Mouse (Mus musculus): ENCODE data around the gene Slx4ip. TPM values are rescaled to one million over a fixed set of nuclear protein-coding genes. Genes with fewer than 3 reads are reported as not detected.
"Not testable (repeated sequence)": the region's sequence is repeated elsewhere in the genome, so short reads cannot be mapped to it uniquely, and the experiment has no call there.

Gene Slx4ip
- 6.0 and 7.3 TPM in 2 replicates for polyA plus RNA-seq (2015; fragmentation: Nextera tagmentation; extraction: Ambion mirVana)

GRCm38 (mm10) chr2:136891068-136891950, at the start of gene Slx4ip, which contains the start of the genes AL731706.1 and Mkks:
TSS of gene Slx4ip (plus strand) at chr2:136891218.
TSS of gene AL731706.1 (minus strand) at chr2:136891389.
TSS of gene Mkks (minus strand) at chr2:136891389.
- peak within 1 kb of the TSS; percentile 52 for H3K4me2 ChIP-seq (ENCODE audit: low read depth, low read length)
- under 1% methylated on average over 49 of the region's 49 CpGs for WGBS
- peaks cover 9% of the 10 kb centered on the region for H3K4me1 ChIP-seq (replicated peaks; ENCODE audit: control insufficient read depth, insufficient read depth, low read length)
- no peaks in the 10 kb centered on the region for H3K36me3 ChIP-seq (ENCODE audit: control insufficient read depth, insufficient read depth, low read length)
- peak within 1 kb of the TSS; percentile 83 for H3K27ac ChIP-seq (ENCODE audit: low read length)
- H3K9me3 ChIP-seq (ENCODE audit: control insufficient read depth, low read length), result no peaks in the 10 kb centered on the region
- no peaks in the 10 kb centered on the region for H3K27me3 ChIP-seq (ENCODE audit: control insufficient read depth, insufficient read depth, low read depth, low read length)
- H3K4me3 ChIP-seq (ENCODE audit: low read length), result peak within 1 kb of the TSS; percentile 70
- H3K9ac ChIP-seq (ENCODE audit: low read length), result peak within 1 kb of the TSS; percentile 86
- ATAC-seq (ENCODE audit: low read depth), result peak; percentile 98

GRCm38 (mm10) chr2:136850366-136850765, 40.7 kb upstream of the Slx4ip start:
- Histone ChIP-seq H3K4me3 (ENCODE audit: low read length) (no peak overlapping the region), H3K9ac (ENCODE audit: low read length) (no peak overlapping the region), H3K27ac (ENCODE audit: low read length) (no peak overlapping the region), H3K27me3 (ENCODE audit: control insufficient read depth, insufficient read depth, low read depth, low read length) (no peaks in the 10 kb centered on the region), H3K36me3 (ENCODE audit: control insufficient read depth, insufficient read depth, low read length) (no peaks in the 10 kb centered on the region), H3K9me3 (ENCODE audit: control insufficient read depth, low read length) (no peaks in the 10 kb centered on the region), H3K4me1 (replicated peaks; ENCODE audit: control insufficient read depth, insufficient read depth, low read length) (no peaks in the 10 kb centered on the region), H3K4me2 (ENCODE audit: low read depth, low read length) (no peak overlapping the region)
- WGBS, result 46% methylated on average over 3 of the region's 3 CpGs
- ATAC-seq (ENCODE audit: low read depth), result no peak

- no peak overlapping the region for H3K27ac ChIP-seq (ENCODE audit: low read length)
- H3K27me3 ChIP-seq (ENCODE audit: control insufficient read depth, insufficient read depth, low read depth, low read length), result no peaks in the 10 kb centered on the region
- no peaks in the 10 kb centered on the region for H3K4me1 ChIP-seq (replicated peaks; ENCODE audit: control insufficient read depth, insufficient read depth, low read length)
- no peak for ATAC-seq (ENCODE audit: low read depth)
- WGBS, result 49% methylated on average over 5 of the region's 5 CpGs
- H3K36me3 ChIP-seq (ENCODE audit: control insufficient read depth, insufficient read depth, low read length), result no peaks in the 10 kb centered on the region
- H3K9ac ChIP-seq (ENCODE audit: low read length), result no peak overlapping the region
- no peak overlapping the region for H3K4me3 ChIP-seq (ENCODE audit: low read length)
- H3K9me3 ChIP-seq (ENCODE audit: control insufficient read depth, low read length), result no peaks in the 10 kb centered on the region
- no peak overlapping the region for H3K4me2 ChIP-seq (ENCODE audit: low read depth, low read length)
These were observed 36.3 kb upstream of the Slx4ip start for GRCm38 (mm10) chr2:136854543-136855388.

GRCm38 (mm10) chr2:136885579-136885978, 5.4 kb upstream of the Slx4ip start, which contains the start of gene AL731706.2:
TSS of gene AL731706.2 (minus strand) at chr2:136885679.
- Histone ChIP-seq H3K9me3 (ENCODE audit: control insufficient read depth, low read length) (no peaks in the 10 kb centered on the region), H3K4me3 (ENCODE audit: low read length) (no peak within 1 kb of the TSS), H3K27me3 (ENCODE audit: control insufficient read depth, insufficient read depth, low read depth, low read length) (no peaks in the 10 kb centered on the region), H3K4me2 (ENCODE audit: low read depth, low read length) (no peak within 1 kb of the TSS), H3K36me3 (ENCODE audit: control insufficient read depth, insufficient read depth, low read length) (peaks cover 8% of the 10 kb centered on the region), H3K4me1 (replicated peaks; ENCODE audit: control insufficient read depth, insufficient read depth, low read length) (peaks cover 4% of the 10 kb centered on the region), H3K27ac (ENCODE audit: low read length) (no peak within 1 kb of the TSS), H3K9ac (ENCODE audit: low read length) (no peak within 1 kb of the TSS)
- ATAC-seq (ENCODE audit: low read depth), result no peak
- 91% methylated on average over 2 of the region's 2 CpGs for WGBS

- 48% methylated on average over 4 of the region's 4 CpGs for WGBS
- Histone ChIP-seq H3K4me2 (ENCODE audit: low read depth, low read length) (no peak overlapping the region), H3K4me1 (replicated peaks; ENCODE audit: control insufficient read depth, insufficient read depth, low read length) (peaks cover 4% of the 10 kb centered on the region), H3K27ac (ENCODE audit: low read length) (no peak overlapping the region), H3K9ac (ENCODE audit: low read length) (no peak overlapping the region), H3K27me3 (ENCODE audit: control insufficient read depth, insufficient read depth, low read depth, low read length) (no peaks in the 10 kb centered on the region), H3K4me3 (ENCODE audit: low read length) (no peak overlapping the region), H3K36me3 (ENCODE audit: control insufficient read depth, insufficient read depth, low read length) (no peaks in the 10 kb centered on the region; the same call in 1 of the 2 replicates), H3K9me3 (ENCODE audit: control insufficient read depth, low read length) (no peaks in the 10 kb centered on the region)
- no peak for ATAC-seq (ENCODE audit: low read depth)
These were observed 4.2 kb upstream of the Slx4ip start for GRCm38 (mm10) chr2:136886846-136887245.

GRCm38 (mm10) chr2:136890716-136891067, 326 bp upstream of the Slx4ip start:
- WGBS, result 6% methylated on average over 15 of the region's 15 CpGs
- peak; percentile 55 for ATAC-seq (ENCODE audit: low read depth)
- not testable (repeated sequence) for H3K27me3 ChIP-seq (ENCODE audit: control insufficient read depth, insufficient read depth, low read depth, low read length)

GRCm38 (mm10) chr2:136891951-136892371, 943 bp downstream of the Slx4ip start:
- H3K4me2 ChIP-seq (ENCODE audit: low read depth, low read length), result peak overlapping the region; percentile 52

More at GRCm38 (mm10) chr2:136890716-136891067, 326 bp upstream of the Slx4ip start:
- Histone ChIP-seq H3K4me2 (ENCODE audit: low read depth, low read length) (peak overlapping the region; percentile 49), H3K4me3 (ENCODE audit: low read length) (peak overlapping the region; percentile 70), H3K9ac (ENCODE audit: low read length) (peak overlapping the region; percentile 80), H3K27ac (ENCODE audit: low read length) (peak overlapping the region; percentile 83)
- H3K36me3 ChIP-seq (ENCODE audit: control insufficient read depth, insufficient read depth, low read length); H3K4me1 ChIP-seq (replicated peaks; ENCODE audit: control insufficient read depth, insufficient read depth, low read length); H3K9me3 ChIP-seq (ENCODE audit: control insufficient read depth, low read length): not testable (repeated sequence)

GRCm38 (mm10) chr2:136894494-136894893, 3.5 kb downstream of the Slx4ip start:
- H3K4me2 ChIP-seq (ENCODE audit: low read depth, low read length), result no peak overlapping the region
- 79% methylated on average over 2 of the region's 2 CpGs for WGBS
- H3K9me3 ChIP-seq (ENCODE audit: control insufficient read depth, low read length), result no peaks in the 10 kb centered on the region
- no peaks in the 10 kb centered on the region for H3K27me3 ChIP-seq (ENCODE audit: control insufficient read depth, insufficient read depth, low read depth, low read length)
- H3K27ac ChIP-seq (ENCODE audit: low read length), result no peak overlapping the region
- no peak for ATAC-seq (ENCODE audit: low read depth)
- H3K4me1 ChIP-seq (replicated peaks; ENCODE audit: control insufficient read depth, insufficient read depth, low read length), result peaks cover 9% of the 10 kb centered on the region
- no peak overlapping the region for H3K9ac ChIP-seq (ENCODE audit: low read length)
- H3K4me3 ChIP-seq (ENCODE audit: low read length), result no peak overlapping the region
- no peaks in the 10 kb centered on the region for H3K36me3 ChIP-seq (ENCODE audit: control insufficient read depth, insufficient read depth, low read length)

More at GRCm38 (mm10) chr2:136891951-136892371, 943 bp downstream of the Slx4ip start:
- peak overlapping the region; percentile 86 for H3K9ac ChIP-seq (ENCODE audit: low read length)
- H3K4me1 ChIP-seq (replicated peaks; ENCODE audit: control insufficient read depth, insufficient read depth, low read length), result peaks cover 9% of the 10 kb centered on the region
- ATAC-seq (ENCODE audit: low read depth), result peak; percentile 85
- H3K27ac ChIP-seq (ENCODE audit: low read length), result peak overlapping the region; percentile 69; the same call in 1 of the 2 replicates
- no peaks in the 10 kb centered on the region for H3K27me3 ChIP-seq (ENCODE audit: control insufficient read depth, insufficient read depth, low read depth, low read length)
- H3K4me3 ChIP-seq (ENCODE audit: low read length), result peak overlapping the region; percentile 70
- H3K9me3 ChIP-seq (ENCODE audit: control insufficient read depth, low read length), result no peaks in the 10 kb centered on the region
- no peaks in the 10 kb centered on the region for H3K36me3 ChIP-seq (ENCODE audit: control insufficient read depth, insufficient read depth, low read length)
- WGBS, result under 1% methylated on average over 23 of the region's 23 CpGs

- H3K9ac ChIP-seq (ENCODE audit: low read length), result no peak overlapping the region
- peaks cover 5% of the 10 kb centered on the region for H3K4me1 ChIP-seq (replicated peaks; ENCODE audit: control insufficient read depth, insufficient read depth, low read length)
- no peak overlapping the region for H3K4me2 ChIP-seq (ENCODE audit: low read depth, low read length)
- no peaks in the 10 kb centered on the region for H3K9me3 ChIP-seq (ENCODE audit: control insufficient read depth, low read length)
- WGBS, result 68% methylated on average over 2 of the region's 2 CpGs
- H3K4me3 ChIP-seq (ENCODE audit: low read length), result no peak overlapping the region
- H3K27me3 ChIP-seq (ENCODE audit: control insufficient read depth, insufficient read depth, low read depth, low read length), result no peaks in the 10 kb centered on the region
- no peak overlapping the region for H3K27ac ChIP-seq (ENCODE audit: low read length)
- no peaks in the 10 kb centered on the region for H3K36me3 ChIP-seq (ENCODE audit: control insufficient read depth, insufficient read depth, low read length)
- ATAC-seq (ENCODE audit: low read depth), result no peak
These were observed 5.1 kb downstream of the Slx4ip start for GRCm38 (mm10) chr2:136896131-136896530.
